Mouse (Mus musculus) kidney, adult 9 months (tissue): ENCODE data around the gene Cnr2.
"Not testable (repeated sequence)": the region's sequence is repeated elsewhere in the genome, so short reads cannot be mapped to it uniquely, and the experiment has no call there.

Experiments
- DNase-seq: peaks from one replicate; pipeline ENCODE4 v3.0.0; 2022

The Cnr2 gene

GRCm38 (mm10) chr4:135911531-135911930, 16.3 kb downstream of the Cnr2 start:
- peak; percentile 57 for DNase-seq

- no peak for DNase-seq
These were observed 17.0 kb downstream of the Cnr2 start for GRCm38 (mm10) chr4:135912164-135912563.

- no peak for DNase-seq
These were observed 17.6 kb downstream of the Cnr2 start for GRCm38 (mm10) chr4:135912835-135913234.

GRCm38 (mm10) chr4:135913433-135913832, 18.2 kb downstream of the Cnr2 start:
- no peak for DNase-seq

GRCm38 (mm10) chr4:135918635-135919279, 23.6 kb downstream of the Cnr2 start:
- no peak for DNase-seq

GRCm38 (mm10) chr4:135919280-135919639, 24.1 kb downstream of the Cnr2 start:
- DNase-seq, result no peak

- DNase-seq, result peak; percentile 98
These were observed 25.4 kb downstream of the Cnr2 start, which contains the start of gene Fuca1 for GRCm38 (mm10) chr4:135920304-135921241. TSS of gene Fuca1 (plus strand) at chr4:135920735.

GRCm38 (mm10) chr4:135921257-135922120, 26.3 kb downstream of the Cnr2 start:
- no peak for DNase-seq

- no peak for DNase-seq
These were observed 27.0 kb downstream of the Cnr2 start for GRCm38 (mm10) chr4:135922190-135922589.

GRCm38 (mm10) chr4:135924418-135924817, 29.2 kb downstream of the Cnr2 start:
- peak; percentile 81 for DNase-seq

- DNase-seq, result peak; percentile 71
These were observed 30.1 kb downstream of the Cnr2 start for GRCm38 (mm10) chr4:135925341-135925740.

- no peak for DNase-seq
These were observed 31.1 kb downstream of the Cnr2 start for GRCm38 (mm10) chr4:135926195-135926808.

GRCm38 (mm10) chr4:135926861-135927260, 31.7 kb downstream of the Cnr2 start:
- DNase-seq, result no peak

- DNase-seq, result peak; percentile 59
These were observed 33.2 kb downstream of the Cnr2 start for GRCm38 (mm10) chr4:135928376-135928775.

GRCm38 (mm10) chr4:135929405-135929804, 34.2 kb downstream of the Cnr2 start:
- DNase-seq, result no peak

- DNase-seq, result no peak
These were observed 34.6 kb downstream of the Cnr2 start for GRCm38 (mm10) chr4:135929828-135930227.

- peak; percentile 63 for DNase-seq
These were observed 35.0 kb downstream of the Cnr2 start for GRCm38 (mm10) chr4:135930239-135930638.

GRCm38 (mm10) chr4:135931832-135932231, 36.6 kb downstream of the Cnr2 start:
- DNase-seq, result peak; percentile 54

GRCm38 (mm10) chr4:135934708-135935500, 39.7 kb downstream of the Cnr2 start:
- no peak for DNase-seq

GRCm38 (mm10) chr4:135935502-135935901, 40.3 kb downstream of the Cnr2 start:
- no peak for DNase-seq

GRCm38 (mm10) chr4:135938858-135939257, 43.7 kb downstream of the Cnr2 start:
- no peak for DNase-seq

- not testable (repeated sequence) for DNase-seq
These were observed 45.8 kb downstream of the Cnr2 start for GRCm38 (mm10) chr4:135941026-135941425.
